Mouse (Mus musculus) bone marrow macrophage, adult 2 months (primary cell): ENCODE results near the gene Shank2. TPM values are rescaled to one million over a fixed set of nuclear protein-coding genes. Genes with fewer than 3 reads are reported as not detected.

Source experiments
- H3K27ac ChIP-seq: 2 replicates; pipeline ENCODE4 v1.5.1; 2012; ENCODE audit warnings: low read depth, low read length; ENCODE audit not compliant: insufficient read depth
- H3K4me1 ChIP-seq: 2 replicates; pipeline ENCODE4 v1.6.1; 2012; ENCODE audit warnings: low read length; ENCODE audit not compliant: control insufficient read depth, insufficient read depth
- H3K4me3 ChIP-seq: 2 replicates; pipeline ENCODE4 v1.5.1; 2012; ENCODE audit warnings: mild to moderate bottlenecking, low read length, moderate library complexity; ENCODE audit not compliant: insufficient read depth
- CTCF ChIP-seq: IDR thresholded peaks from 2 replicates; pipeline ENCODE4 v1.5.1; 2012; ENCODE audit warnings: low read depth, mild to moderate bottlenecking, low read length, moderate library complexity
- POLR2A ChIP-seq: IDR thresholded peaks from 2 replicates; pipeline ENCODE4 v1.6.1; 2012; ENCODE audit warnings: mild to moderate bottlenecking, low read depth, low read length, borderline replicate concordance
- polyA plus RNA-seq: library from polyadenylated mRNA; stranded (reverse); fragments of >200 nt; gene quantifications from 2 replicates; pipeline ENCODE4 v1.2.4, GENCODE M21; 2012; ENCODE audit not compliant: missing spikeins, insufficient read depth, insufficient read length

Gene Shank2
- polyA plus RNA-seq, 1 experiment = not detected

- H3K4me1 ChIP-seq = no peaks in the 10 kb centered on the region
- TF ChIP-seq POLR2A = no peak
- TF ChIP-seq CTCF = no peak
- no peak overlapping the region for H3K27ac ChIP-seq
- no peak overlapping the region for H3K4me3 ChIP-seq
These were observed 467.5 kb downstream of the Shank2 start for GRCm38 (mm10) chr7:144469181-144469641.

- Histone ChIP-seq H3K27ac (no peak overlapping the region), H3K4me1 (no peaks in the 10 kb centered on the region), H3K4me3 (no peak overlapping the region)
- TF ChIP-seq POLR2A (no peak), CTCF (no peak)
These were observed 468.3 kb downstream of the Shank2 start for GRCm38 (mm10) chr7:144469908-144470544.

DNA sequence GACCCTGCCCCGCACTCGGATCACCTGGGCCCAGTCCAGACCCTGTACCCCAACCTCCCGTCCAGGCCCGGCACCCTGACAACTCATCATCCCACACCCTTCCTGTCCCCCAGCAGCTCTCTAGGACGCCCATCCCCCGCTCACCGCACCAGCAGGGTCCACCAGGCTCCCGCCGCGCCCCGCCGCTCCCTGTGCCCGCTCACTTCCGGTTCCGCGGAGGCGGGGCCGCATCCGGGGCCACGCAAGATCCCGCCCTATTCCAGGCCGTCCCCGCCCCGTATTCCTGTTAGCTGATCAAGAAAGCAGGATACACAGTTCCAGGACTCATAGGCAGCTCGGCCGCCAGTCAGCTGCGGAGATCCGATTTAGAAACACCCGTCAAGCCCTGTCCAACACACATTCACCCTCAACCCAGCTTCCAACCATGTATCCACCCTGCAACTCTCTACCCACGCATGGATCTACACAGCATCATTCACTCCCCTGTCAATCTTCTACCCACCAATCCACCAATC lies 468.9 kb downstream of the Shank2 start, which contains the start of gene Cttn:
Gene Cttn, minus strand, starts transcription at position 465 of the 515 bp plus-strand sequence.
- Histone ChIP-seq H3K4me3 (no peak within 1 kb of the TSS), H3K4me1 (no peaks in the 10 kb centered on the region), H3K27ac (no peak within 1 kb of the TSS)
- TF ChIP-seq POLR2A = no peak

GRCm38 (mm10) chr7:144471103-144471502 lies 469.4 kb downstream of the Shank2 start:
- Histone ChIP-seq H3K4me1 (no peaks in the 10 kb centered on the region), H3K4me3 (no peak overlapping the region), H3K27ac (no peak overlapping the region)
- TF ChIP-seq CTCF (no peak), POLR2A (no peak)

DNA sequence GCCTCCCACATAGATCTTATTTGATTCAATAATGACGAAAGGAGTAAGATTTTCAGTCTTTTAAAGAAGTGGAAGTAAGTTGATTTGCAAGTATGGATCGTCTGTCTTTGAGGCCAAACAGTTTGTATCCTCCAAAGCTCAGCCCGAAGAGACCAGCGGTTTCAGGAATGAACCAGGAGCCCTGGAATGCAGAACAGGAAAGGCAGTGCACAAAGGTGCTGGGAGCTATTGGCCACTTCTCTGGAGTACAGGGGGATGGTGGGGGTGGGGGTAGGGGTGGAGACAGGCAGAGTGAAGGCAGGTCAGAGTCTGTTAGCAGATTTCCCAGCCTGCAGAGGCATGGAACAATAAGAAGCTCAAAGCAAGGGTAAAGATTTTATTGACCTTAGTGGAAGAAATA lies 471.8 kb downstream of the Shank2 start:
- no peaks in the 10 kb centered on the region for H3K4me1 ChIP-seq
- no peak overlapping the region for H3K4me3 ChIP-seq
- TF ChIP-seq POLR2A (no peak), CTCF (no peak)
- no peak overlapping the region for H3K27ac ChIP-seq

Other genes starting within 250 kb of the Shank2 start
- 1.2 TPM in 1 of 2 replicates, not detected in the other for gene Osbpl5, start 244.9 kb upstream of the Shank2 start, polyA plus RNA-seq
- not detected in 2 replicates for gene Mrgprg, start 234.9 kb upstream of the Shank2 start, polyA plus RNA-seq
- gene Mrgpre, start 217.4 kb upstream of the Shank2 start, polyA plus RNA-seq = 0.35 and 0.39 TPM in 2 replicates
- gene Nadsyn1, start 179.1 kb upstream of the Shank2 start, polyA plus RNA-seq = 8.5 and 10.2 TPM in 2 replicates
- 20.5 and 21.8 TPM in 2 replicates for gene Dhcr7, start 178.8 kb upstream of the Shank2 start, polyA plus RNA-seq
- gene Gm498, start 135.1 kb upstream of the Shank2 start, polyA plus RNA-seq = not detected in 2 replicates